Mouse (Mus musculus) liver, embryonic 12.5 days (tissue): ENCODE data around the gene Cpm. TPM values are rescaled to one million over a fixed set of nuclear protein-coding genes. Genes with fewer than 3 reads are reported as not detected.

ENCODE experiments used
- polyA plus RNA-seq: library from polyadenylated mRNA; unstranded; fragments of >200 nt; fragmentation: Nextera tagmentation; extraction: Ambion mirVana; gene quantifications from 2 replicates; pipeline ENCODE4 v1.2.1, GENCODE M21; 2016

Cpm gene
- polyA plus RNA-seq, 1 experiment from 2014 or later = 30.7 TPM

Other genes starting within 250 kb of the Cpm start
- gene Cpsf6, start 249.5 kb upstream of the Cpm start, polyA plus RNA-seq = 92.5 and 96.8 TPM in 2 replicates
- gene Mdm2, start 81.3 kb downstream of the Cpm start, polyA plus RNA-seq = 35.6 and 36.9 TPM in 2 replicates
- gene Slc35e3, start 116.9 kb downstream of the Cpm start, polyA plus RNA-seq = 5.2 and 5.3 TPM in 2 replicates
- 80.3 and 81.3 TPM in 2 replicates for gene Nup107, start 163.2 kb downstream of the Cpm start, polyA plus RNA-seq
- gene Rap1b, start 216.5 kb downstream of the Cpm start, polyA plus RNA-seq = 174 and 185 TPM in 2 replicates